Mouse (Mus musculus): ENCODE results near the gene Prss8. TPM values are rescaled to one million over a fixed set of nuclear protein-coding genes. Genes with fewer than 3 reads are reported as not detected.
"Not testable (repeated sequence)": the region's sequence is repeated elsewhere in the genome, so short reads cannot be mapped to it uniquely, and the experiment has no call there.

The Prss8 gene
- polyA plus RNA-seq, 1 experiment from 2014 or later, result 0.20 TPM

GRCm38 (mm10) chr7:127942097-127942496, 12.2 kb upstream of the Prss8 start:
- ATAC-seq; H3K4me1 ChIP-seq (replicated peaks); H3K36me3 ChIP-seq; H3K27ac ChIP-seq; H3K4me3 ChIP-seq (replicated peaks); H3K4me2 ChIP-seq (replicated peaks); H3K9me3 ChIP-seq; H3K9ac ChIP-seq (replicated peaks): not testable (repeated sequence)
- peaks cover 36% of the 10 kb centered on the region for H3K27me3 ChIP-seq
- WGBS, result 50% methylated on average over 2 of the region's 2 CpGs

GRCm38 (mm10) chr7:127936216-127936884, 6.4 kb upstream of the Prss8 start:
- no peaks in the 10 kb centered on the region for H3K36me3 ChIP-seq
- H3K27ac ChIP-seq, result no peak overlapping the region
- peak overlapping the region; percentile 86 for H3K9ac ChIP-seq (replicated peaks)
- ATAC-seq, result peak; percentile 9
- peaks cover 4% of the 10 kb centered on the region; the same call in 1 of the 2 replicates for H3K27me3 ChIP-seq
- WGBS, result 55% methylated on average over 18 of the region's 18 CpGs
- peak overlapping the region; percentile 83 for H3K4me2 ChIP-seq (replicated peaks)
- H3K4me1 ChIP-seq (replicated peaks), result peaks cover 19% of the 10 kb centered on the region
- peak overlapping the region; percentile 70 for H3K4me3 ChIP-seq (replicated peaks)
- no peaks in the 10 kb centered on the region for H3K9me3 ChIP-seq

GRCm38 (mm10) chr7:127935748-127936159, 5.8 kb upstream of the Prss8 start:
- peak; percentile 70 for ATAC-seq
- Histone ChIP-seq H3K9ac (replicated peaks) (peak overlapping the region; percentile 86), H3K36me3 (no peaks in the 10 kb centered on the region), H3K27ac (peak overlapping the region; percentile 74), H3K27me3 (peaks cover 4% of the 10 kb centered on the region; the same call in 1 of the 2 replicates), H3K4me3 (replicated peaks) (peak overlapping the region; percentile 70), H3K4me2 (replicated peaks) (peak overlapping the region; percentile 83), H3K4me1 (replicated peaks) (peaks cover 19% of the 10 kb centered on the region), H3K9me3 (no peaks in the 10 kb centered on the region)
- under 1% methylated on average over 38 of the region's 38 CpGs for WGBS

DNA sequence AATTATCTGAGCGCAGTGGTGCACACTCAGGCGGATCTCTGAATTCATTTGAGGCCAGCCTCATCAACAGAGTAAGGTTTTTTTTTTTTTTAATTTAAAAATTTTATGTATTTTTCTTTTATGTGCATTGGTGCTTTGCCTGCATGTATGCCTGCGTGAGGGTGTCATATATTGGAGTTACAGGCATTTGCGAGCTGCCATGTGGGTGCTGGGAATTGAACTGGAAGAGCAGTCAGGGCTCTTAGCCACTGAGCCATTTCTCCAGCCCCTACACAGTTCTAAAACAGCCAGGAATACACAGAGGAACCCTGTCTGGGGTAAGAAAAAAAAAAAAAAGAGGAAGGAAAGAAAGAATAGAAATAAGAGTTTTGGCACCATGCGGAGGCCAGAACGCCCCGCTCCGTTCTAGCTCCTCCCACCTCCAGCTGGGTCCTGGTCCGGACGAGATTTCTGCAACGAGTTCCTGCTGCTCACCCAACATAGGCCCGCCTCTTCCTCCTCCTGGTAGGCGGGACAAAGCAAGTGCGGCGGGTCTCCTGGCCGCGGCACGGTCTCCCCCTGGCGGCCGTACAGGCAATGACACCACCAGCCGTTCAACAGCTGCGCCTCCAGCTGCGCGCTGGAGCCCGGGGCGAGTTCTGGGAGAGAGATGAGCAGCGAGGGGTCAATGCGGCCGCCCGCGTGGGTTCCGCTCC, 5.3 kb upstream of the Prss8 start:
- Histone ChIP-seq H3K4me2 (replicated peaks) (peak overlapping the region; percentile 83), H3K9ac (replicated peaks) (peak overlapping the region; percentile 86), H3K27ac (peak overlapping the region; percentile 74), H3K36me3 (no peaks in the 10 kb centered on the region), H3K27me3 (peaks cover 9% of the 10 kb centered on the region), H3K4me3 (replicated peaks) (peak overlapping the region; percentile 70), H3K4me1 (replicated peaks) (peaks cover 19% of the 10 kb centered on the region), H3K9me3 (no peaks in the 10 kb centered on the region)
- peak; percentile 95 for ATAC-seq
- 7% methylated on average over 32 of the region's 32 CpGs for WGBS

DNA sequence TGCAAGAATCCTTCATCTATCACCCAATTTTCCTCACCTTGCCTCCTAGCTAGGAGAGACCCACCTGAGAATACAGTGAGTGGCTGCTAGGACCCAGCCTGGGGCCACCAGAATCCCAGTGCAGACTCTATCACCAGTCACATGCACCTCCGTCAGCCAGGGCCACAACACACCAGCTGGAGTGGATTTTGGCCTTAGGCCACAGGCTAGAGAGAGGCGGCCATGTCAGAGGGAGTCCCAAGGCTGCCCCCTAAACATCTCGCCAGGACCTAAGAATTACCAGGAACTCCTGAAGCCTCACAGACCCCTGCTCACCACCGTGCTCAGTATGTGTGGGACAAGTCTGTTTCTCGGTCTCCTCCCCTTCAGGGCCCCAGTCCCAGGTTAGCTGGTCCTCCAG, 4.2 kb upstream of the Prss8 start:
- no peaks in the 10 kb centered on the region for H3K36me3 ChIP-seq
- no peak overlapping the region for H3K27ac ChIP-seq
- no peak overlapping the region for H3K4me2 ChIP-seq (replicated peaks)
- no peak for ATAC-seq
- 0 out of 2 replicates have a peak overlapping the region, but pooled peaks have one; percentile 1 for H3K9ac ChIP-seq (replicated peaks)
- peaks cover 19% of the 10 kb centered on the region for H3K27me3 ChIP-seq
- H3K4me1 ChIP-seq (replicated peaks), result peaks cover 19% of the 10 kb centered on the region
- H3K9me3 ChIP-seq, result no peaks in the 10 kb centered on the region
- no peak overlapping the region for H3K4me3 ChIP-seq (replicated peaks)
- 91% methylated on average over 5 of the region's 5 CpGs for WGBS

DNA sequence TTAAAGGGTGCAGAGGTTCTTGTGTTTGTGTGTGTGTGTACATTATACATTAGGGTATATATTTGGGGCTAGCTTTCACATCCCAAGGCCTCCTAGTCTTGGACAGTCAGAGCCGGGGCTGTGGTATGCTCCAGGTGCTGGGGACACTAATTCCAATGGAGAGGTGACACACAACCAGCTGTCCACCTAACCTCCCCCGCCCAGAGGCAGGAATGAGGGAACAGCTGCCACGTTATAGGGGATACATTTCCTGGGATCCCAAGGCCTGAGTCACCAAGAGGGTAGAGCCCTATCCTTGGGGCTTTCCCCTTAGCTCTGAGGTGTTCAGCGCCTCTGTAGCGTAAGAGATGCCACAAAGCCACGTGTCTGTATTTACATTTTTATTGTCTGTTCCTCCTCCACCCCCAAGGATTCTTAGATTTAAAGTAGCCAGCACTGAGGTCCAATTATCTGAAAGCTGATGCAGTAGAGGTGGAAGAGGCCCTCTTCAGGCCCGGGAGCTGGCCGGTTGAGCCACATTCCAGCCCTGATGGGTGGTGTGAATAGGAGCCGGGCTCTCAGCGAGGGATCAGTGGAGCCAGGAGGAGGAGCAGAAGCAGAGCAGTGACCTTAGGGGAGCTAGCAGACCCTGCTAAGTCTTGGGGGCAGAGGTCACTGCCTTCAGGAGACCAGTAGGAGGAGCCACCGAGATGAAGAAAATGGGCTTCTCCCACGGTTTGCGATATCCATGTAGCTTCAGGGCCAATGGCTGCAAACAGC, 2.5 kb upstream of the Prss8 start:
- ATAC-seq, result no peak

DNA sequence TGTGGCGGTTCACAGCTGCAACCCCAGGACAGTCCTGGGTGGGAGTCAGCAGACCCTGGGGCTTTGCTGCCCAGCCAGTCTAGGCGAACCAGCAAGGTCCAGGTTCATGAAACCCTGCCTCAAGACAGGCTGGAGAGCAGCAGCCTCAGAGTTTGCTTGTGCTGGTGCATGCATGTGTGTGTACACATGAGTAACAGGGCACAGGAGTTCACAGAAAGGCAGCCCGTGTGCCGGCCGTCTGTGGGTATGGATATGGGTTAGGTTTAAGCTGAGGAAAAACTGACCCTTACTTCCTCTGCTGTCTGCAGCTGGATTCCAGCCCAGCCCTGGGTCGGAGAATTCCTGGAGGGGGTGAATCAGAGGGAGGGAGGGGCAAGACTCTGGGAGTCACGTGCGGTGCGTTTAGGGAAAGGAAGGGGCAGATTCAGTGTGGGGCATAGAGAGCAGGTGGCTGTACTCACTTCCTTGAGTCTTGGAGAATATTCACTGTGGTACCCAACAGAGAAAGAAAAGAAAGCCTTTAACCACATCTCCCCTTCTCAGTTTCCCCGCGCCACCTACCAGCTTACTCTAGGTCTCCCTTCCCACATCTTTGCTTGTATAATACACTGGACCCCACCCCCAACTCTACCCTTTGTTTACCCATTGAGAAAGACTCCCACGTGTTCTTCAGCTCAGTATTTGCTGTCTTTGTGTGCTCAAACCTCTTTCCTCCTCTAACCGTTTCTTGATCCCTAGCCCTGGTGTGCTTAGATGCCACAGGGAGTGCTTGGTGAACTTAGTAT, 1.6 kb upstream of the Prss8 start:
- Histone ChIP-seq H3K27me3 (peaks cover 33% of the 10 kb centered on the region), H3K27ac (no peak overlapping the region), H3K9me3 (no peaks in the 10 kb centered on the region), H3K36me3 (peaks cover 10% of the 10 kb centered on the region), H3K4me1 (replicated peaks) (peaks cover 18% of the 10 kb centered on the region), H3K4me3 (replicated peaks) (no peak overlapping the region), H3K9ac (replicated peaks) (no peak overlapping the region), H3K4me2 (replicated peaks) (no peak overlapping the region)
- WGBS, result 32% methylated on average over 13 of the region's 13 CpGs
- no peak for ATAC-seq

More for the DNA sequence above, 2.5 kb upstream of the Prss8 start:
- H3K4me2 ChIP-seq (replicated peaks), result no peak overlapping the region
- no peak overlapping the region for H3K27ac ChIP-seq
- peaks cover 19% of the 10 kb centered on the region for H3K4me1 ChIP-seq (replicated peaks)
- H3K27me3 ChIP-seq, result peaks cover 34% of the 10 kb centered on the region
- no peaks in the 10 kb centered on the region for H3K9me3 ChIP-seq
- no peak overlapping the region for H3K4me3 ChIP-seq (replicated peaks)
- WGBS, result 15% methylated on average over 13 of the region's 13 CpGs
- H3K36me3 ChIP-seq, result 0 out of 2 replicates have a peak, but pooled peaks cover under 1% of the 10 kb centered on the region
- H3K9ac ChIP-seq (replicated peaks), result 0 out of 2 replicates have a peak overlapping the region, but pooled peaks have one; percentile 37

- Histone ChIP-seq H3K36me3 (peaks cover 19% of the 10 kb centered on the region), H3K9me3 (no peaks in the 10 kb centered on the region), H3K4me2 (replicated peaks) (no peak overlapping the region), H3K9ac (replicated peaks) (no peak overlapping the region), H3K27me3 (peaks cover 30% of the 10 kb centered on the region), H3K27ac (no peak overlapping the region), H3K4me1 (replicated peaks) (peaks cover 10% of the 10 kb centered on the region), H3K4me3 (replicated peaks) (no peak overlapping the region)
- ATAC-seq, result no peak
- 75% methylated on average over 5 of the region's 5 CpGs for WGBS
These were observed 732 bp upstream of the Prss8 start for GRCm38 (mm10) chr7:127930636-127931035.

GRCm38 (mm10) chr7:127928596-127928995, 1.3 kb downstream of the Prss8 start:
- no peak overlapping the region for H3K9ac ChIP-seq (replicated peaks)
- ATAC-seq, result no peak
- no peaks in the 10 kb centered on the region for H3K9me3 ChIP-seq
- WGBS, result 57% methylated on average over 5 of the region's 5 CpGs
- no peak overlapping the region for H3K4me2 ChIP-seq (replicated peaks)
- H3K27me3 ChIP-seq, result peaks cover 30% of the 10 kb centered on the region
- no peak overlapping the region for H3K4me3 ChIP-seq (replicated peaks)
- no peak overlapping the region for H3K27ac ChIP-seq
- H3K4me1 ChIP-seq (replicated peaks), result no peaks in the 10 kb centered on the region
- H3K36me3 ChIP-seq, result peaks cover 39% of the 10 kb centered on the region

- ATAC-seq, result no peak
- Histone ChIP-seq H3K4me3 (replicated peaks) (no peak overlapping the region), H3K27ac (no peak overlapping the region), H3K36me3 (peaks cover 48% of the 10 kb centered on the region), H3K9me3 (no peaks in the 10 kb centered on the region), H3K4me1 (replicated peaks) (no peaks in the 10 kb centered on the region), H3K9ac (replicated peaks) (no peak overlapping the region), H3K4me2 (replicated peaks) (no peak overlapping the region), H3K27me3 (peaks cover 30% of the 10 kb centered on the region)
- 73% methylated on average over 11 of the region's 11 CpGs for WGBS
These were observed 2.2 kb downstream of the Prss8 start for GRCm38 (mm10) chr7:127927726-127928125.

DNA sequence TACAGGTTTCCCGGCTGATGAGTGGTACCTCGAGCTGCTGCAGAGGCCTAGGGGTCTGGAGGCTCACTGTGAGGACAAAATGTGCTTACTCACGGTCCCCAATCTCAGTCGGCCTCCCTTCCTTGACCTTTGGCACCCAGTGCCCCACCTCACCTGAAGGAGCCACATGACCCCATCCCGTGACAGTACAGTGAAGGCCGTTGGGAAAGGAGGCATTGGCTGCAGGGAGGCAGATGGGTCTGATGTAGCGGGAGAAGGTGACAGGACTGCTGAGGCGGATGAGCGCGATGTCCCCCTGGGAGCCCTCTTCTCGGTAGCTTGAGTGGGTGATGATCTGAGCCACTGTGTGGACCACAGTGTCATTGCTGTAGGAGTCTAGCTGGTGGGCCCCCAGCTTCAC, 3.1 kb downstream of the Prss8 start:
- H3K4me3 ChIP-seq (replicated peaks), result no peak overlapping the region
- H3K4me2 ChIP-seq (replicated peaks), result no peak overlapping the region
- H3K36me3 ChIP-seq, result peaks cover 57% of the 10 kb centered on the region
- ATAC-seq, result no peak
- H3K27ac ChIP-seq, result no peak overlapping the region
- H3K9me3 ChIP-seq, result no peaks in the 10 kb centered on the region
- H3K27me3 ChIP-seq, result peaks cover 30% of the 10 kb centered on the region
- 90% methylated on average over 11 of the region's 11 CpGs for WGBS
- no peaks in the 10 kb centered on the region for H3K4me1 ChIP-seq (replicated peaks)
- H3K9ac ChIP-seq (replicated peaks), result no peak overlapping the region
